In genomic region chr13:47015195-47015501, GRCm38 (mm10) we compare ENCODE assay signal across 8 mouse cellular contexts. TPM values are rescaled to one million over a fixed set of nuclear protein-coding genes. Genes with fewer than 3 reads are reported as not detected.
DNase-seq lines count a peak whose midpoint lies in the region; ATAC-seq and TF ChIP-seq lines count a peak whose summit lies in the region.
"Had no signal": no experiment of that assay in that cellular context is flagged by ENCODE, and none has a peak within 500 bp of the region (broad histone marks: within the 10 kb centered on the region; RNA-seq: fewer than 3 reads in every experiment).

No protein-coding gene starts in this region.

- peak overlapping the region; percentile 58 for H3K4me3 ChIP-seq in lung, embryonic 15.5 days
- peak overlapping the region; percentile 69 for H3K4me3 ChIP-seq in forebrain, embryonic 16.5 days (replicated peaks; ENCODE audit: low read length)
- peak overlapping the region; percentile 65 for H3K4me3 ChIP-seq in limb, embryonic 14.5 days (replicated peaks; ENCODE audit: low read length)
- H3K4me3 ChIP-seq in stomach, embryonic 14.5 days (ENCODE audit: low read depth, low read length), result peak overlapping the region; percentile 51; the same call in 1 of the 2 replicates

- H3K27ac ChIP-seq in lung, embryonic 15.5 days, result no peak overlapping the region
- no peak overlapping the region for H3K27ac ChIP-seq in forebrain, embryonic 16.5 days (ENCODE audit: low read length)
- no peak overlapping the region for H3K27ac ChIP-seq in limb, embryonic 14.5 days (replicated peaks; ENCODE audit: low read depth, low read length)
- H3K27ac ChIP-seq in stomach, embryonic 14.5 days (ENCODE audit: low read length), result no peak overlapping the region

- TF ChIP-seq POLR2A in limb, embryonic 14.5 days (IDR thresholded peaks at IDR 0.05; ENCODE audit: borderline replicate concordance, extremely low read depth, insufficient read depth, insufficient read length), result no peak

- DNase-seq in lung, postnatal 4 days, result no peak
- no peak for DNase-seq in limb, embryonic 14.5 days (ENCODE audit: low spot score)
- DNase-seq in embryo, embryonic 10 days (ENCODE audit: low spot score), result no peak
- DNase-seq in layer of hippocampus, adult 11-12 months (ENCODE audit: low spot score), result no peak

- no peak for ATAC-seq in lung, embryonic 15.5 days (ENCODE audit: borderline replicate concordance, extremely low read depth, low FRiP score, low TSS enrichment)
- ATAC-seq in forebrain, embryonic 16.5 days, result no peak
- no peak for ATAC-seq in limb, embryonic 14.5 days (ENCODE audit: low FRiP score, low read depth)
- no peak for ATAC-seq in stomach, embryonic 14.5 days (ENCODE audit: insufficient number of reproducible peaks, insufficient read depth, low FRiP score, low read depth)
- ATAC-seq: Patski had no signal

- peaks cover 12% of the 10 kb centered on the region; the same call in 1 of the 2 replicates for H3K9me3 ChIP-seq in lung, embryonic 15.5 days
- peaks cover 11% of the 10 kb centered on the region for H3K9me3 ChIP-seq in forebrain, embryonic 16.5 days (ENCODE audit: control insufficient read depth, low read length)
- H3K9me3 ChIP-seq in limb, embryonic 14.5 days (ENCODE audit: control insufficient read depth, low read length), result peaks cover 15% of the 10 kb centered on the region
- peaks cover 22% of the 10 kb centered on the region; the same call in 1 of the 2 replicates for H3K9me3 ChIP-seq in stomach, embryonic 14.5 days (ENCODE audit: control insufficient read depth, low read depth, low read length)

- H3K4me2 ChIP-seq in lung, embryonic 15.5 days, result peak overlapping the region; percentile 100
- H3K4me2 ChIP-seq in forebrain, embryonic 16.5 days (ENCODE audit: low read length), result peak overlapping the region; percentile 98
- H3K4me2 ChIP-seq in limb, embryonic 14.5 days (replicated peaks; ENCODE audit: low read depth, low read length, severe bottlenecking), result peak overlapping the region; percentile 97
- peak overlapping the region; percentile 99 for H3K4me2 ChIP-seq in stomach, embryonic 14.5 days (replicated peaks; ENCODE audit: low read depth, low read length)

- H3K9ac ChIP-seq in lung, embryonic 15.5 days, result no peak overlapping the region
- H3K9ac ChIP-seq in forebrain, embryonic 16.5 days (replicated peaks; ENCODE audit: low read depth, low read length), result peak overlapping the region; percentile 68; the same call in 1 of the 2 replicates
- no peak overlapping the region for H3K9ac ChIP-seq in limb, embryonic 14.5 days (ENCODE audit: low read depth, low read length, severe bottlenecking)
- no peak overlapping the region for H3K9ac ChIP-seq in stomach, embryonic 14.5 days (replicated peaks; ENCODE audit: low read depth, low read length)

- no peaks in the 10 kb centered on the region for H3K36me3 ChIP-seq in lung, embryonic 15.5 days
- 0 out of 2 replicates have a peak, but pooled peaks cover under 1% of the 10 kb centered on the region for H3K36me3 ChIP-seq in forebrain, embryonic 16.5 days (ENCODE audit: control insufficient read depth, insufficient read depth)
- H3K36me3 ChIP-seq in limb, embryonic 14.5 days (ENCODE audit: control insufficient read depth, insufficient read depth, low read length), result no peaks in the 10 kb centered on the region
- no peaks in the 10 kb centered on the region for H3K36me3 ChIP-seq in stomach, embryonic 14.5 days (ENCODE audit: control insufficient read depth, insufficient read depth, low read length)

- 39% methylated on average over 5 of the region's 5 CpGs for WGBS in lung, embryonic 15.5 days
- 74% methylated on average over 5 of the region's 5 CpGs for WGBS in forebrain, embryonic 16.5 days
- WGBS in limb, embryonic 14.5 days, result 73% methylated on average over 5 of the region's 5 CpGs
- 76% methylated on average over 5 of the region's 5 CpGs for WGBS in stomach, embryonic 14.5 days

- no peaks in the 10 kb centered on the region for H3K27me3 ChIP-seq in lung, embryonic 15.5 days
- H3K27me3 ChIP-seq in forebrain, embryonic 16.5 days (replicated peaks; ENCODE audit: control insufficient read depth, insufficient read depth, low read length), result 0 out of 2 replicates have a peak, but pooled peaks cover 2% of the 10 kb centered on the region
- H3K27me3 ChIP-seq in limb, embryonic 14.5 days (ENCODE audit: control insufficient read depth, insufficient read depth, low read length), result no peaks in the 10 kb centered on the region
- H3K27me3 ChIP-seq in stomach, embryonic 14.5 days (ENCODE audit: control insufficient read depth, insufficient read depth, low read length), result peaks cover 5% of the 10 kb centered on the region; the same call in 1 of the 2 replicates
- H3K27me3 ChIP-seq: Patski had no signal

- H3K4me1 ChIP-seq in lung, embryonic 15.5 days, result peaks cover 13% of the 10 kb centered on the region
- H3K4me1 ChIP-seq in forebrain, embryonic 16.5 days (replicated peaks; ENCODE audit: control insufficient read depth, insufficient read depth, low read length), result peaks cover 8% of the 10 kb centered on the region; the same call in 1 of the 2 replicates
- H3K4me1 ChIP-seq in limb, embryonic 14.5 days (ENCODE audit: control insufficient read depth, insufficient read depth, low read length), result peaks cover 8% of the 10 kb centered on the region; the same call in 1 of the 2 replicates
- 0 out of 2 replicates have a peak, but pooled peaks cover 4% of the 10 kb centered on the region for H3K4me1 ChIP-seq in stomach, embryonic 14.5 days (ENCODE audit: control insufficient read depth, insufficient read depth, low read length)

RNA-seq across cellular contexts. Expression of gene Nhlrc1, which starts 0.5 kb away (rescaled TPM):
- polyA plus RNA-seq in lung, embryonic 15.5 days (2015; fragmentation: Nextera tagmentation; extraction: Ambion mirVana), result 3.4 and 4.3 TPM in 2 replicates
- 14.9 and 15.3 TPM in 2 replicates for polyA plus RNA-seq in forebrain, embryonic 16.5 days (2015; fragmentation: Nextera tagmentation; extraction: Ambion mirVana)
- 3.1 and 3.4 TPM in 2 replicates for polyA plus RNA-seq in limb, embryonic 14.5 days (2012; rRNA removed)
- 4.3 and 4.5 TPM in 2 replicates for polyA plus RNA-seq in limb, embryonic 14.5 days (2014; fragmentation: Nextera tagmentation; extraction: Ambion mirVana)
- 3.1 and 3.6 TPM in 2 replicates for polyA plus RNA-seq in stomach, embryonic 14.5 days (2014; fragmentation: Nextera tagmentation; extraction: Ambion mirVana)

RNA-seq across cellular contexts. Expression of gene Kdm1b, which starts 28.2 kb away (rescaled TPM):
- 9.8 and 10.5 TPM in 2 replicates for polyA plus RNA-seq in lung, embryonic 15.5 days (2015; fragmentation: Nextera tagmentation; extraction: Ambion mirVana)
- 24.7 and 28.1 TPM in 2 replicates for polyA plus RNA-seq in forebrain, embryonic 16.5 days (2015; fragmentation: Nextera tagmentation; extraction: Ambion mirVana)
- polyA plus RNA-seq in limb, embryonic 14.5 days (2012; rRNA removed), result 10.8 and 11.8 TPM in 2 replicates
- polyA plus RNA-seq in limb, embryonic 14.5 days (2014; fragmentation: Nextera tagmentation; extraction: Ambion mirVana), result 12.8 and 15.9 TPM in 2 replicates
- 15.4 and 16.1 TPM in 2 replicates for polyA plus RNA-seq in stomach, embryonic 14.5 days (2014; fragmentation: Nextera tagmentation; extraction: Ambion mirVana)

RNA-seq across cellular contexts. Expression of gene Tpmt, which starts 29.4 kb away (rescaled TPM):
- 22.2 and 23.8 TPM in 2 replicates for polyA plus RNA-seq in lung, embryonic 15.5 days (2015; fragmentation: Nextera tagmentation; extraction: Ambion mirVana)
- 18.9 and 24.2 TPM in 2 replicates for polyA plus RNA-seq in forebrain, embryonic 16.5 days (2015; fragmentation: Nextera tagmentation; extraction: Ambion mirVana)
- polyA plus RNA-seq in limb, embryonic 14.5 days (2012; rRNA removed), result 9.0 and 13.0 TPM in 2 replicates
- 17.3 and 23.0 TPM in 2 replicates for polyA plus RNA-seq in limb, embryonic 14.5 days (2014; fragmentation: Nextera tagmentation; extraction: Ambion mirVana)
- 24.2 and 29.9 TPM in 2 replicates for polyA plus RNA-seq in stomach, embryonic 14.5 days (2014; fragmentation: Nextera tagmentation; extraction: Ambion mirVana)
